Mouse (Mus musculus) heart, embryonic 10.5 days (tissue): Measurements from ENCODE around the gene Mecom. TPM values are rescaled to one million over a fixed set of nuclear protein-coding genes. Genes with fewer than 3 reads are reported as not detected.

Source experiments
- DNase-seq: peaks from one replicate; pipeline ENCODE4 v3.0.0-alpha.2; 2017; ENCODE audit warnings: low spot score
- H3K27ac ChIP-seq: fragments of 300-500 bp; sonication (generic); 2 replicates; pipeline ENCODE4 v1.5.1; 2016; ENCODE audit warnings: mild to moderate bottlenecking
- H3K27me3 ChIP-seq: fragments of 300-500 bp; sonication (generic); 2 replicates; pipeline ENCODE4 v1.6.1; 2016; ENCODE audit warnings: mild to moderate bottlenecking; ENCODE audit not compliant: poor library complexity, insufficient read depth, severe bottlenecking
- H3K36me3 ChIP-seq: fragments of 300-500 bp; sonication (generic); 2 replicates; pipeline ENCODE4 v1.6.1; 2016; ENCODE audit warnings: mild to moderate bottlenecking, moderate library complexity
- H3K4me1 ChIP-seq: fragments of 300-500 bp; sonication (generic); 2 replicates; pipeline ENCODE4 v1.6.1; 2016; ENCODE audit warnings: mild to moderate bottlenecking
- H3K4me3 ChIP-seq: fragments of 300-500 bp; sonication (generic); 2 replicates; pipeline ENCODE4 v1.5.1; 2016; ENCODE audit warnings: mild to moderate bottlenecking, moderate library complexity
- H3K9me3 ChIP-seq: fragments of 300-500 bp; sonication (generic); 2 replicates; pipeline ENCODE4 v1.6.1; 2016; ENCODE audit warnings: mild to moderate bottlenecking, moderate library complexity
- WGBS: fragments of 180-500 bp; shearing (Covaris S2); methylation state at CpG from one replicate; pipeline ENCODE4 v1.1.7; 2016; 5-methylcytosine and 5-hydroxymethylcytosine counted together
- polyA plus RNA-seq: library from polyadenylated mRNA; unstranded; fragments of >200 nt; fragmentation: Nextera tagmentation; extraction: Ambion mirVana; gene quantifications from 2 replicates; pipeline ENCODE4 v1.2.1, GENCODE M21; 2016

Gene Mecom
- polyA plus RNA-seq, 1 experiment from 2014 or later, result 40.3 TPM

GRCm38 (mm10) chr3:30503821-30504220 is 44.0 kb downstream of the Mecom start:
- H3K27ac ChIP-seq, result peak overlapping the region; percentile 49; the same call in 1 of the 2 replicates
- H3K27me3 ChIP-seq, result peaks cover 16% of the 10 kb centered on the region
- DNase-seq, result no peak
- no peaks in the 10 kb centered on the region for H3K36me3 ChIP-seq
- no peak overlapping the region for H3K4me3 ChIP-seq
- H3K9me3 ChIP-seq, result no peaks in the 10 kb centered on the region
- peaks cover 29% of the 10 kb centered on the region for H3K4me1 ChIP-seq

DNA sequence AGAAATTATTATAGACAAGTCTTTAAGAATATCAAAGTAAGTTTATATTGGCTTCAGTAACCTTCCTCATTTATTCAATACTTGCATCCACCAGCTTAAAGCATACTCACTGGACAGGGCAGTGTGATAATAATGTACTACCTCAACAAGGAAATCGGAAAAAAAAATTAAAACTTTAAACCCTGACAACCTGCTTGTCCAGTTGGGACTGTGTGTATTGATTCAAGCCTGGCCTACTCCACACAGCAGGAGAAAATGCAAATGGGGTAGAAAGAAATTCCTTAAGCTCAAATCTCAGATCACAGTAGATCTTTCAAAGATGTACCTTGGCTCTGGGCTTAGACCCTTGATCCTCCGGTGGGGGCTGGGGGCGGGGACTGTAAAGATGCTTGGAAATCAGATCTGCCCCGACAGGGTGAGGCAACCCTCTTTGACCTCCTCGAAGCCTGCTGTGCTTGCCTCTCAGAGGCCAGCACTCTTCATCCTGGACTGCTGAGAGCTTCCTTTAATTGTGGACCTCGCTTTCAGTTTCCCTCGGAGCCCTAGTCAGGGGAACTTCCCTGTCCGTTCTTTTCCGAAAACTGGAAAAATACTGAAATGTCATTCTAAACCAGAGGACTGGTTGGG is 49.5 kb downstream of the Mecom start:
- WGBS, result 21% methylated on average over 9 of the region's 9 CpGs
- peaks cover 3% of the 10 kb centered on the region for H3K36me3 ChIP-seq
- no peaks in the 10 kb centered on the region for H3K9me3 ChIP-seq
- no peak for DNase-seq
- H3K4me3 ChIP-seq, result no peak overlapping the region
- H3K27ac ChIP-seq, result no peak overlapping the region
- no peaks in the 10 kb centered on the region; the same call in 1 of the 2 replicates for H3K4me1 ChIP-seq
- H3K27me3 ChIP-seq, result no peaks in the 10 kb centered on the region

DNA sequence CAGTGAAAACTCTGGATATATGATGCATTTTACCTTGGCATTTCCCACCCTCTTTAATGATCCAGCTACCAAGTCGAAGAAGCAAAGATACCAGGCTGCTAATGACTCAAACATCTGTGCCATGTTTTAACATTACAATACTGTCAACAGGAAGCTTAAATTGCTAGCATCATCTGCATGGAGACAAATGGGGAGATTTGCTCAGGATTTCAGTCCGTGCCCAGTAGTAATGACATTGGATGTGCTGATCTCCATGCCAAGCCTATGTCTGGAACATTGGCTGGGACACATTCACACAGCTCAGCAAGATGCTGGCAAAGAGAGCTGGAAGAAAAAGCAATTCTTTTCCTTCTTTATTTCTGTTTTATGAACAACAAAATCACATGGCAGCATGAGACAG is 53.4 kb downstream of the Mecom start:
- H3K36me3 ChIP-seq, result peaks cover 7% of the 10 kb centered on the region
- H3K4me3 ChIP-seq, result no peak overlapping the region
- peak; percentile 67 for DNase-seq
- no peak overlapping the region for H3K27ac ChIP-seq
- no peaks in the 10 kb centered on the region; the same call in 1 of the 2 replicates for H3K4me1 ChIP-seq
- WGBS, result 73% methylated on average over 2 of the region's 2 CpGs
- no peaks in the 10 kb centered on the region for H3K9me3 ChIP-seq
- no peaks in the 10 kb centered on the region for H3K27me3 ChIP-seq

DNA sequence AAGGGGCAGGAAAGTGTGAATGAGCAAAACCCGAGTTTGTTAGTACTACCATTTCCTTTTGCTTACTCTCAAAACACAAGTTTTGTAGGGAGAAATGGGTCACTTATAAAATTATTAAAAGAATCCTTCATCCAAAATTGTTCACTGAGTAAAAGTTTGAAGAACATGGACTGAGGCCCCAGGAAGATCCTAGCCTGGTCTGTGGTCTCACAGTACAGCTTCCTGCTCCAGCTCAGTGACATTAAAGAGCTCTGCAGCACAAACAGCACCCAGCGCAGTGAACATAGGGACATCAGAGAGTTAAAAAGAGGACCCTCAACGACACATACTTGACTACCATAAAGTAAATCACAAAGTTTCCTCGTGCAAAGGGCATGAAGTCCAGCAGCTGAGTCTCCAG is 59.0 kb downstream of the Mecom start:
- H3K27me3 ChIP-seq, result no peaks in the 10 kb centered on the region
- no peak overlapping the region for H3K4me3 ChIP-seq
- no peak for DNase-seq
- H3K9me3 ChIP-seq, result no peaks in the 10 kb centered on the region
- WGBS, result 51% methylated on average over 4 of the region's 4 CpGs
- no peak overlapping the region for H3K27ac ChIP-seq
- H3K4me1 ChIP-seq, result peaks cover under 1% of the 10 kb centered on the region; the same call in 1 of the 2 replicates
- H3K36me3 ChIP-seq, result peaks cover 7% of the 10 kb centered on the region

- no peaks in the 10 kb centered on the region for H3K36me3 ChIP-seq
- H3K4me3 ChIP-seq, result no peak overlapping the region
- WGBS, result 78% methylated on average over 4 of the region's 4 CpGs
These were observed 61.4 kb downstream of the Mecom start for GRCm38 (mm10) chr3:30486422-30486821.

DNA sequence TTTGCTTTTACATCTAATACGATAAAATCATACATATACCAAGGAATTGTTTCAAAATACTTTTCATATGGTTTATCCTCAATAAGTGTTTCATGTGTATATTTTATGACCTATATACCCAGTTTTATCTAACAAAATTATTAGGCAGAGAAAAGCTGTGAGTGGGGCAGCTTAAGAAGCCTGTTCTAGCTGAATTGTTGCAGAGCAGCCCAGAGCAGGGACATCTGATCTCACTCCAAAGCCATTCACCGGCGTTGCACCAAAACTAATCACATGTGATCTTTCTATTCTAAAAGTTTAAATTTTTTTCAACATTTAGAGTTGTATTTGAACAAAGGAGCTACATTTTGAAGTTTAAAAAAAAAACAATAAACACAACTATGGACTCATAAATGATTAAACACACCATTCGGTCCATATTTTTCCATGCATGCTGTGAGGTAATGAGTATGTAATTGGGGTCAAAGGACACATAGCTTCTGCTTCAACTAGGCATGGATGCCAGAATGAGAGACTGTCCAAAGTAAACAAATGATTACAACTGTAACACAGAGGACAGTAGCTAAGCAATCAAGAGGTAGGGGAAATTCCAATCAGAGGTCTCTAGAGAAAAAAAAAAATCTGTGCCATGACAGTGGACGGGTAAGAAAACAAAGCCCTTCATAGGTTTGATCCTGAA is 64.7 kb downstream of the Mecom start:
- Histone ChIP-seq H3K27me3 (no peaks in the 10 kb centered on the region), H3K27ac (no peak overlapping the region), H3K9me3 (no peaks in the 10 kb centered on the region), H3K4me1 (peaks cover 9% of the 10 kb centered on the region; the same call in 1 of the 2 replicates), H3K4me3 (no peak overlapping the region), H3K36me3 (no peaks in the 10 kb centered on the region)
- WGBS, result 62% methylated on average over 5 of the region's 5 CpGs
- DNase-seq, result no peak

More at GRCm38 (mm10) chr3:30486422-30486821, 61.4 kb downstream of the Mecom start:
- Histone ChIP-seq H3K27ac (no peak overlapping the region), H3K4me1 (peaks cover 4% of the 10 kb centered on the region; the same call in 1 of the 2 replicates), H3K27me3 (no peaks in the 10 kb centered on the region), H3K9me3 (no peaks in the 10 kb centered on the region)
- DNase-seq, result no peak

DNA sequence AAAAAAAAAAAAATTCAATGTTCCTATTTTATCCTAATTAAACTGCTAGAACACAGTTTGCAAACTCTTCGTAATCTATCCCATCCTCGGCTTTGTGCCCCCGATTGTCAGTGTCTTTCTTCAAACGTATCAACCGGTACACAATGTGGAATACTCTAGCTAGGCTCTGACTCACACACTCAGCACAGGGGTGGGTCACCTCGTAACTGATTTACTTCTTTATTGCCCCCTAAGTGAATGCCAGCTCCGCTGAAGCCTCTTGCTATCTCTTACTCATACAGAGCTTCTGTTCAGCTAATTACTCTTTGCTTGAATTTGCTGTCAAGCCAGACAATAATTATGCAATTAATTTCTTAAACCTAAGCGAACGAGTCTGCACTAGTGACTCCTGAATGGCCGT is 66.1 kb downstream of the Mecom start:
- no peaks in the 10 kb centered on the region for H3K36me3 ChIP-seq
- H3K27ac ChIP-seq, result no peak overlapping the region
- H3K4me3 ChIP-seq, result no peak overlapping the region
- DNase-seq, result no peak
- H3K9me3 ChIP-seq, result no peaks in the 10 kb centered on the region
- H3K4me1 ChIP-seq, result peaks cover 9% of the 10 kb centered on the region; the same call in 1 of the 2 replicates
- 78% methylated on average over 10 of the region's 10 CpGs for WGBS
- no peaks in the 10 kb centered on the region for H3K27me3 ChIP-seq

- no peaks in the 10 kb centered on the region for H3K36me3 ChIP-seq
- DNase-seq, result no peak
- peaks cover 12% of the 10 kb centered on the region for H3K4me1 ChIP-seq
- H3K27ac ChIP-seq, result no peak overlapping the region
- H3K4me3 ChIP-seq, result no peak overlapping the region
- WGBS, result 68% methylated on average over 6 of the region's 6 CpGs
- H3K27me3 ChIP-seq, result no peaks in the 10 kb centered on the region
- no peaks in the 10 kb centered on the region for H3K9me3 ChIP-seq
These were observed 67.3 kb downstream of the Mecom start for GRCm38 (mm10) chr3:30480551-30480950.

- H3K4me3 ChIP-seq, result no peak overlapping the region
- no peaks in the 10 kb centered on the region for H3K9me3 ChIP-seq
- 41% methylated on average over 6 of the region's 6 CpGs for WGBS
- no peaks in the 10 kb centered on the region for H3K27me3 ChIP-seq
- DNase-seq, result no peak
- no peaks in the 10 kb centered on the region for H3K36me3 ChIP-seq
- no peak overlapping the region for H3K27ac ChIP-seq
- peaks cover 9% of the 10 kb centered on the region for H3K4me1 ChIP-seq
These were observed 69.6 kb downstream of the Mecom start for GRCm38 (mm10) chr3:30478252-30478651.

- WGBS, result 58% methylated on average over 5 of the region's 5 CpGs
These were observed 70.8 kb downstream of the Mecom start for GRCm38 (mm10) chr3:30477008-30477407.

DNA sequence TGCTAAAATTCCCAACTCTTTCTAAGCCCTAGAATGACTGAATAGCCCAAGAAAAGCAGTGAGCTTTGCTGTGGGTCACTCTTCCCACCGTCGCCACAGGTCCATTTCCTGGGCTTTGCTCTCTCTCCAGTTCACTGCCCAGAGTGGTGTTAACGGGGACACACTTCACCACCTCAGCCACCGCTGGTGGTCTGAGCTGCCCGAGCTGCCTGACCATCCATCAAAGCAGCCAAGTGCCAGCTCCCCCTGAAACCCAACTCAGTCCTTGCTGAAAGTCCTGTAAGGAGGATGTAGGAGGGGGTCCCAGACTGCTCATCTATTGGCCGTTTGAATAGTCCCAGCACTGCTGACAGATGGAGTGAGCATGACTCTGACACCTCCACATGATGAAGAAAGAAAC is 72.2 kb downstream of the Mecom start:
- WGBS, result 45% methylated on average over 6 of the region's 6 CpGs
- no peak for DNase-seq
- Histone ChIP-seq H3K9me3 (no peaks in the 10 kb centered on the region), H3K4me3 (no peak overlapping the region), H3K4me1 (peaks cover 12% of the 10 kb centered on the region), H3K27ac (no peak overlapping the region), H3K36me3 (no peaks in the 10 kb centered on the region), H3K27me3 (no peaks in the 10 kb centered on the region)

More at GRCm38 (mm10) chr3:30477008-30477407, 70.8 kb downstream of the Mecom start:
- no peaks in the 10 kb centered on the region for H3K27me3 ChIP-seq
- H3K9me3 ChIP-seq, result no peaks in the 10 kb centered on the region
- H3K4me3 ChIP-seq, result no peak overlapping the region
- H3K36me3 ChIP-seq, result no peaks in the 10 kb centered on the region
- DNase-seq, result no peak
- peaks cover 9% of the 10 kb centered on the region for H3K4me1 ChIP-seq
- no peak overlapping the region for H3K27ac ChIP-seq

DNA sequence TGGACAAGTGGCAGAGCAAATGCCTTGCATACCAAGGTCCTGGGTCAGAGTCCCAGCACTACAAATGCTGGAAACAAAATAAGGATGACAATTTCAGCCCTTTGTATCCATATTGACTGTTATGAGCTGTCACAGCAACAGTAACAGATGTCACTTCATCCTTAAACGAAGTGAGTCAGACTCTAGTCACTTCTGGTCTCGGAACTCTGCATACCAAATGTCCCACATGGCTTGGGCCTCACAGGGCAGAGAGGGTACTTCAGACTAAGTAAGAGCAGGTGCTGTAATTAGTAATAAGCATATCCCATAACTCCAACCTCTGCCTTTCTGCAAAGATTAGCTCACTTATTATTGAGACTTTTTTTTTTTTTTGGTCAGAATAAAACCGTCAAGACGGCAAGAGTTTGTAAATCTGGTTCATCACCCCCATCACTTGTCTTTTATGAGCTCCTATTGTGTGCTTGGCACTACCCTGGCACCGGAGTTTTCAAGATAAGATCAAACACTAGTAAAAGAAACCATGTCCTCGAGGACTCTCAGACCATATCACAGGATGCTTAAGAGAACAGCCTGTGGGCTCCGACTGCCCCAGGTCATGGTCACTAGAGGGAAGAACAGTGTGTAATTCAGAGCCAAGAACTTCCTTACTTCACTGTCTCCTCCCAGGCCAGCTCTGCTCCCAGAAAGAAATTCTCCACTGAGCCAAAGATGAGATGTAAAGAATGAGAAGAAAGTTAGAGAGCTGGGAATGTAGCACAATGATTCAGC is 79.6 kb downstream of the Mecom start:
- H3K36me3 ChIP-seq, result no peaks in the 10 kb centered on the region
- no peak for DNase-seq
- 56% methylated on average over 7 of the region's 7 CpGs for WGBS

More for the DNA sequence above, 79.6 kb downstream of the Mecom start:
- no peaks in the 10 kb centered on the region for H3K27me3 ChIP-seq
- peaks cover 20% of the 10 kb centered on the region for H3K4me1 ChIP-seq
- no peak overlapping the region for H3K27ac ChIP-seq
- H3K4me3 ChIP-seq, result no peak overlapping the region
- no peaks in the 10 kb centered on the region for H3K9me3 ChIP-seq
